Mouse (Mus musculus) E14TG2a.4 (cell line): ENCODE measurements around the gene Tbc1d17.

ENCODE experiments used
- CTCF ChIP-seq: conservative IDR thresholded peaks from 2 replicates; pipeline ENCODE4 v1.5.1; 2014; ENCODE audit warnings: low read length
- NANOG ChIP-seq: IDR thresholded peaks from 2 replicates; pipeline ENCODE4 v1.6.1; 2014; ENCODE audit warnings: borderline replicate concordance, low read length, mixed read lengths

DNA sequence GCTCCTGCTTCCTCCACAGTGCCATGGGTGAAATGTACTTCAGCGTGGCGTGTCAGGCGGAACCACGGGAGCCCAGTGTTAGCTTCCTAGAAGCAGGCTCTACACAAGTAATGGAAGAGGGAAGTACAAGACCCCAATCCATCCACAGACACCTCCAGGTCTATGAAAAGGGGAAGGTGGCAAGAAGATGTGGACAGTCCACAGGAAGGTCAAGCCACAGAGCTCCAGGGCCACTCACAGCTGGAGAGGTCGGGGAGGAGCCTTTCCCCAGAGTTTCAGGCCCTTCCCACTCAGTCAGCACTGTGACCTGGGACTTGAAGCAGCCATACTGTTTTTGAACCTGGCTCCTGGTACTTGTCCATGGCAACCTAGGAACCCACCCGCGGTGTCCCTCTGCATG lies 38.1 kb upstream of the Tbc1d17 start:
- TF ChIP-seq CTCF, result no peak
- no peak for TF ChIP-seq NANOG
